Mouse (Mus musculus) bone marrow, adult 2 months (tissue): ENCODE measurements around the gene Vps53. TPM values are rescaled to one million over a fixed set of nuclear protein-coding genes. Genes with fewer than 3 reads are reported as not detected.

ENCODE experiments used
- H3K27ac ChIP-seq: fragments of 200-500 bp; 2 replicates; pipeline ENCODE4 v1.5.1; 2012; ENCODE audit warnings: low read depth, mild to moderate bottlenecking, control low read depth, inconsistent platforms, low read length; ENCODE audit not compliant: control insufficient read depth, poor library complexity, insufficient read depth
- H3K4me1 ChIP-seq: fragments of 200-500 bp; 2 replicates; pipeline ENCODE4 v1.6.1; 2011; ENCODE audit warnings: low read length; ENCODE audit not compliant: control insufficient read depth, insufficient read depth
- H3K4me3 ChIP-seq: fragments of 200-500 bp; replicated peaks from 2 replicates; pipeline ENCODE3; 2011; ENCODE audit warnings: mild to moderate bottlenecking, low read depth, low read length, control low read depth; ENCODE audit not compliant: control insufficient read depth
- CTCF ChIP-seq: fragments of 200-500 bp; IDR thresholded peaks from 2 replicates; pipeline ENCODE4 v1.5.1; 2011; ENCODE audit warnings: low read length, control low read depth; ENCODE audit not compliant: control insufficient read depth, insufficient read depth
- POLR2A ChIP-seq: fragments of 200-500 bp; IDR thresholded peaks from 2 replicates; pipeline ENCODE4 v1.6.1; 2011; ENCODE audit warnings: low read depth, mild to moderate bottlenecking, control low read depth, low read length, borderline replicate concordance; ENCODE audit not compliant: control insufficient read depth
- WGBS: fragments of 180-500 bp; shearing (Covaris S2); methylation state at CpG from one replicate; pipeline ENCODE4 v1.1.7; 2018; 5-methylcytosine and 5-hydroxymethylcytosine counted together
- polyA plus RNA-seq: library from polyadenylated mRNA; stranded (reverse); fragments of >200 nt; gene quantifications from 2 replicates; pipeline ENCODE4 v1.2.4, GENCODE M21; 2011; ENCODE audit warnings: low replicate concordance; ENCODE audit not compliant: missing spikeins, insufficient read depth, insufficient read length

Gene Vps53
- polyA plus RNA-seq, 1 experiment, result 27.0 TPM

- WGBS, result 28% methylated on average over 6 of the region's 6 CpGs
- Histone ChIP-seq H3K4me1 (peaks cover 7% of the 10 kb centered on the region), H3K27ac (0 out of 2 replicates have a peak overlapping the region, but pooled peaks have one; percentile 4), H3K4me3 (no peak overlapping the region)
- no peak for TF ChIP-seq POLR2A
- no peak for TF ChIP-seq CTCF
Observed at GRCm38 (mm10) chr11:76037581-76038294, 141.7 kb downstream of the Vps53 start.

- H3K4me1 ChIP-seq, result peaks cover 9% of the 10 kb centered on the region
- WGBS, result 91% methylated on average over 8 of the region's 8 CpGs
- H3K27ac ChIP-seq, result no peak overlapping the region
- no peak for TF ChIP-seq CTCF
- TF ChIP-seq POLR2A, result no peak
- no peak overlapping the region for H3K4me3 ChIP-seq
Observed at GRCm38 (mm10) chr11:76035182-76035581, 144.3 kb downstream of the Vps53 start.

GRCm38 (mm10) chr11:76033836-76034235 lies 145.6 kb downstream of the Vps53 start:
- H3K4me1 ChIP-seq, result peaks cover 9% of the 10 kb centered on the region
- no peak for TF ChIP-seq POLR2A
- no peak for TF ChIP-seq CTCF
- WGBS, result 28% methylated on average over 4 of the region's 4 CpGs
- peak overlapping the region; percentile 99 for H3K27ac ChIP-seq
- H3K4me3 ChIP-seq, result no peak overlapping the region

- TF ChIP-seq CTCF (no peak), POLR2A (no peak)
- Histone ChIP-seq H3K4me1 (peaks cover 9% of the 10 kb centered on the region), H3K27ac (peak overlapping the region; percentile 99), H3K4me3 (no peak overlapping the region)
- WGBS, result 34% methylated on average over 6 of the region's 6 CpGs
Observed at GRCm38 (mm10) chr11:76033359-76033758, 146.1 kb downstream of the Vps53 start.

GRCm38 (mm10) chr11:76028072-76028465 lies 151.4 kb downstream of the Vps53 start:
- H3K4me1 ChIP-seq, result peaks cover 2% of the 10 kb centered on the region; the same call in 1 of the 2 replicates
- 16% methylated on average over 14 of the region's 14 CpGs for WGBS
- H3K4me3 ChIP-seq, result peak overlapping the region; percentile 59
- TF ChIP-seq CTCF (no peak), POLR2A (no peak)
- peak overlapping the region; percentile 80 for H3K27ac ChIP-seq

GRCm38 (mm10) chr11:76027139-76028071 lies 152.0 kb downstream of the Vps53 start, which contains the start of gene Rflnb:
TSS of gene Rflnb (minus strand) at chr11:76027782.
- under 1% methylated on average over 111 of the region's 112 CpGs for WGBS
- H3K27ac ChIP-seq, result peak within 1 kb of the TSS; percentile 80
- peaks cover under 1% of the 10 kb centered on the region; the same call in 1 of the 2 replicates for H3K4me1 ChIP-seq
- peak within 1 kb of the TSS; percentile 84 for H3K4me3 ChIP-seq
- TF ChIP-seq POLR2A (peak; percentile 62; the same call in 1 of the 2 replicates), CTCF (peak; percentile 41; the same call in 1 of the 2 replicates)

- Histone ChIP-seq H3K4me1 (no peaks in the 10 kb centered on the region; the same call in 1 of the 2 replicates), H3K4me3 (peak overlapping the region; percentile 67), H3K27ac (peak overlapping the region; percentile 80)
- 10% methylated on average over 14 of the region's 14 CpGs for WGBS
- TF ChIP-seq POLR2A (no peak), CTCF (no peak)
Observed at GRCm38 (mm10) chr11:76026527-76027138, 152.8 kb downstream of the Vps53 start.
